Mouse (Mus musculus) embryonic facial prominence, embryonic 13.5 days (tissue): ENCODE measurements around the gene Gm49395. TPM values are rescaled to one million over a fixed set of nuclear protein-coding genes. Genes with fewer than 3 reads are reported as not detected.

Experiments used
- ATAC-seq: fragments of 200-750 bp; cut with Nextera tagmentation; 2 replicates; pipeline ENCODE4 v1.8.0; 2017; ENCODE audit warnings: low read depth; ENCODE audit not compliant: insufficient number of reproducible peaks, insufficient read depth, low FRiP score, low TSS enrichment
- H3K27ac ChIP-seq: fragments of 300-500 bp; sonication (generic); 2 replicates; pipeline ENCODE4 v1.5.1; 2015; ENCODE audit warnings: moderate library complexity, mild to moderate bottlenecking, inconsistent platforms
- H3K27me3 ChIP-seq: fragments of 300-500 bp; sonication (generic); 2 replicates; pipeline ENCODE4 v1.6.1; 2015; ENCODE audit warnings: mild to moderate bottlenecking, inconsistent platforms
- H3K36me3 ChIP-seq: fragments of 300-500 bp; sonication (generic); 2 replicates; pipeline ENCODE4 v1.6.1; 2015; ENCODE audit warnings: mild to moderate bottlenecking, inconsistent platforms
- H3K4me1 ChIP-seq: fragments of 300-500 bp; sonication (generic); 2 replicates; pipeline ENCODE4 v1.6.1; 2015; ENCODE audit warnings: inconsistent platforms
- H3K4me2 ChIP-seq: fragments of 300-500 bp; sonication (generic); 2 replicates; pipeline ENCODE4 v1.6.1; 2015; ENCODE audit warnings: moderate library complexity, mild to moderate bottlenecking, inconsistent platforms
- H3K4me3 ChIP-seq: fragments of 300-500 bp; sonication (generic); 2 replicates; pipeline ENCODE4 v1.5.1; 2015; ENCODE audit warnings: mild to moderate bottlenecking, inconsistent platforms
- H3K9ac ChIP-seq: fragments of 300-500 bp; sonication (generic); 2 replicates; pipeline ENCODE4 v1.6.1; 2015; ENCODE audit warnings: mild to moderate bottlenecking, inconsistent platforms
- H3K9me3 ChIP-seq: fragments of 300-500 bp; sonication (generic); 2 replicates; pipeline ENCODE4 v1.6.1; 2016; ENCODE audit warnings: inconsistent platforms
- WGBS: fragments of 180-500 bp; shearing (Covaris S2); methylation state at CpG from one replicate; pipeline ENCODE4 v1.1.7; 2015; ENCODE audit warnings: mixed read lengths; 5-methylcytosine and 5-hydroxymethylcytosine counted together
- polyA plus RNA-seq: library from polyadenylated mRNA; unstranded; fragments of >200 nt; fragmentation: Nextera tagmentation; extraction: Ambion mirVana; gene quantifications from 2 replicates; pipeline ENCODE4 v1.2.1, GENCODE M21; 2015

Gm49395 gene
- polyA plus RNA-seq, 1 experiment from 2014 or later, result 2.6 TPM

- Histone ChIP-seq H3K9ac (no peak overlapping the region), H3K9me3 (no peaks in the 10 kb centered on the region), H3K27ac (no peak overlapping the region), H3K4me1 (no peaks in the 10 kb centered on the region), H3K36me3 (no peaks in the 10 kb centered on the region), H3K4me3 (no peak overlapping the region), H3K27me3 (no peaks in the 10 kb centered on the region), H3K4me2 (no peak overlapping the region)
- ATAC-seq, result no peak
- WGBS, result 85% methylated on average over 4 of the region's 4 CpGs
These were observed 23.4 kb upstream of the Gm49395 start for GRCm38 (mm10) chr13:115125130-115125529.

GRCm38 (mm10) chr13:115124521-115124920 lies 22.8 kb upstream of the Gm49395 start:
- no peaks in the 10 kb centered on the region for H3K9me3 ChIP-seq

GRCm38 (mm10) chr13:115118756-115119155 lies 17.0 kb upstream of the Gm49395 start:
- Histone ChIP-seq H3K9ac (no peak overlapping the region), H3K4me2 (no peak overlapping the region), H3K4me3 (no peak overlapping the region), H3K27me3 (no peaks in the 10 kb centered on the region), H3K36me3 (no peaks in the 10 kb centered on the region), H3K4me1 (no peaks in the 10 kb centered on the region), H3K9me3 (no peaks in the 10 kb centered on the region), H3K27ac (no peak overlapping the region)
- WGBS, result 65% methylated on average over 5 of the region's 5 CpGs
- ATAC-seq, result no peak

More at GRCm38 (mm10) chr13:115124521-115124920, 22.8 kb upstream of the Gm49395 start:
- Histone ChIP-seq H3K36me3 (no peaks in the 10 kb centered on the region), H3K4me3 (no peak overlapping the region), H3K4me2 (no peak overlapping the region), H3K9ac (no peak overlapping the region), H3K27me3 (no peaks in the 10 kb centered on the region), H3K27ac (no peak overlapping the region), H3K4me1 (no peaks in the 10 kb centered on the region)
- ATAC-seq, result no peak
- 82% methylated on average over 1 of the region's 1 CpGs for WGBS

- no peak for ATAC-seq
- H3K27ac ChIP-seq, result no peak overlapping the region
- H3K27me3 ChIP-seq, result no peaks in the 10 kb centered on the region
- no peaks in the 10 kb centered on the region for H3K9me3 ChIP-seq
- H3K4me2 ChIP-seq, result no peak overlapping the region
- no peaks in the 10 kb centered on the region for H3K36me3 ChIP-seq
- H3K4me3 ChIP-seq, result no peak overlapping the region
- H3K4me1 ChIP-seq, result no peaks in the 10 kb centered on the region
- WGBS, result 86% methylated on average over 3 of the region's 3 CpGs
- no peak overlapping the region for H3K9ac ChIP-seq
These were observed 16.5 kb upstream of the Gm49395 start for GRCm38 (mm10) chr13:115118195-115118594.

- Histone ChIP-seq H3K9ac (no peak overlapping the region), H3K9me3 (no peaks in the 10 kb centered on the region), H3K4me3 (no peak overlapping the region), H3K36me3 (no peaks in the 10 kb centered on the region), H3K27ac (no peak overlapping the region), H3K27me3 (no peaks in the 10 kb centered on the region), H3K4me1 (no peaks in the 10 kb centered on the region), H3K4me2 (no peak overlapping the region)
- WGBS, result 83% methylated on average over 3 of the region's 3 CpGs
- no peak for ATAC-seq
These were observed 15.4 kb upstream of the Gm49395 start for GRCm38 (mm10) chr13:115116930-115117621.

GRCm38 (mm10) chr13:115109628-115110027 lies 7.9 kb upstream of the Gm49395 start:
- no peak for ATAC-seq
- whole genome bisulfite sequencing, result 72% methylated on average over 4 of the region's 4 CpGs
- Histone ChIP-seq H3K4me2 (no peak overlapping the region), H3K27me3 (no peaks in the 10 kb centered on the region), H3K27ac (no peak overlapping the region), H3K4me1 (no peaks in the 10 kb centered on the region), H3K9me3 (no peaks in the 10 kb centered on the region), H3K36me3 (no peaks in the 10 kb centered on the region), H3K9ac (no peak overlapping the region), H3K4me3 (no peak overlapping the region)

GRCm38 (mm10) chr13:115107436-115107835 lies 5.7 kb upstream of the Gm49395 start:
- no peak overlapping the region for H3K4me2 ChIP-seq
- no peak overlapping the region for H3K9ac ChIP-seq
- H3K4me3 ChIP-seq, result no peak overlapping the region
- no peak for ATAC-seq
- 71% methylated on average over 8 of the region's 8 CpGs for WGBS
- no peaks in the 10 kb centered on the region for H3K9me3 ChIP-seq
- H3K4me1 ChIP-seq, result no peaks in the 10 kb centered on the region
- H3K27me3 ChIP-seq, result no peaks in the 10 kb centered on the region
- H3K36me3 ChIP-seq, result no peaks in the 10 kb centered on the region
- no peak overlapping the region for H3K27ac ChIP-seq

- no peaks in the 10 kb centered on the region for H3K36me3 ChIP-seq
- H3K4me1 ChIP-seq, result peaks cover 9% of the 10 kb centered on the region; the same call in 1 of the 2 replicates
- peaks cover 9% of the 10 kb centered on the region for H3K27me3 ChIP-seq
- H3K9me3 ChIP-seq, result no peaks in the 10 kb centered on the region
- H3K9ac ChIP-seq, result no peak overlapping the region
- ATAC-seq, result no peak
- no peak overlapping the region for H3K4me2 ChIP-seq
- WGBS, result 77% methylated on average over 10 of the region's 10 CpGs
- no peak overlapping the region for H3K27ac ChIP-seq
- H3K4me3 ChIP-seq, result no peak overlapping the region
These were observed 4.5 kb upstream of the Gm49395 start for GRCm38 (mm10) chr13:115106183-115106582.

- H3K36me3 ChIP-seq, result no peaks in the 10 kb centered on the region
- peaks cover 26% of the 10 kb centered on the region for H3K27me3 ChIP-seq
- H3K4me3 ChIP-seq, result no peak overlapping the region
- ATAC-seq, result no peak
- WGBS, result 97% methylated on average over 2 of the region's 2 CpGs
- H3K27ac ChIP-seq, result no peak overlapping the region
- H3K4me2 ChIP-seq, result no peak overlapping the region
- H3K4me1 ChIP-seq, result peaks cover 12% of the 10 kb centered on the region; the same call in 1 of the 2 replicates
- no peak overlapping the region for H3K9ac ChIP-seq
- no peaks in the 10 kb centered on the region for H3K9me3 ChIP-seq
These were observed 1.0 kb upstream of the Gm49395 start for GRCm38 (mm10) chr13:115102754-115103153.

- Histone ChIP-seq H3K36me3 (no peaks in the 10 kb centered on the region), H3K4me2 (peak overlapping the region; percentile 98), H3K4me1 (peaks cover 12% of the 10 kb centered on the region; the same call in 1 of the 2 replicates), H3K27me3 (peaks cover 26% of the 10 kb centered on the region), H3K9ac (peak overlapping the region; percentile 73; the same call in 1 of the 2 replicates), H3K27ac (no peak overlapping the region), H3K4me3 (peak overlapping the region; percentile 56), H3K9me3 (no peaks in the 10 kb centered on the region)
- WGBS, result 30% methylated on average over 11 of the region's 11 CpGs
- ATAC-seq, result no peak
These were observed 1.1 kb downstream of the Gm49395 start for GRCm38 (mm10) chr13:115100381-115101177.

GRCm38 (mm10) chr13:115099381-115099780 lies 2.3 kb downstream of the Gm49395 start:
- Histone ChIP-seq H3K27me3 (peaks cover 26% of the 10 kb centered on the region), H3K36me3 (no peaks in the 10 kb centered on the region), H3K27ac (no peak overlapping the region), H3K9me3 (no peaks in the 10 kb centered on the region), H3K4me1 (peaks cover 12% of the 10 kb centered on the region; the same call in 1 of the 2 replicates), H3K4me2 (no peak overlapping the region), H3K4me3 (no peak overlapping the region), H3K9ac (no peak overlapping the region)
- WGBS, result 84% methylated on average over 9 of the region's 9 CpGs
- no peak for ATAC-seq

- no peak overlapping the region for H3K4me3 ChIP-seq
- no peaks in the 10 kb centered on the region for H3K9me3 ChIP-seq
- peaks cover 12% of the 10 kb centered on the region; the same call in 1 of the 2 replicates for H3K4me1 ChIP-seq
- H3K9ac ChIP-seq, result no peak overlapping the region
- WGBS, result 74% methylated on average over 3 of the region's 3 CpGs
- ATAC-seq, result no peak
- no peak overlapping the region for H3K27ac ChIP-seq
- H3K4me2 ChIP-seq, result no peak overlapping the region
- H3K36me3 ChIP-seq, result no peaks in the 10 kb centered on the region
- H3K27me3 ChIP-seq, result peaks cover 26% of the 10 kb centered on the region
These were observed 3.5 kb downstream of the Gm49395 start for GRCm38 (mm10) chr13:115098227-115098626.
